Mouse (Mus musculus) cerebellum, adult 11-12 months (tissue): Measurements from ENCODE around the gene Urad.

Experiments
- DNase-seq: peaks from one replicate; pipeline ENCODE4 v3.0.0; 2022

The Urad gene

GRCm38 (mm10) chr5:147299255-147300000, 22.8 kb downstream of the Urad start:
- no peak for DNase-seq

GRCm38 (mm10) chr5:147297249-147297648, 25.0 kb downstream of the Urad start:
- no peak for DNase-seq

- DNase-seq: no peak
These were observed 28.1 kb downstream of the Urad start for GRCm38 (mm10) chr5:147294121-147294520.

DNA sequence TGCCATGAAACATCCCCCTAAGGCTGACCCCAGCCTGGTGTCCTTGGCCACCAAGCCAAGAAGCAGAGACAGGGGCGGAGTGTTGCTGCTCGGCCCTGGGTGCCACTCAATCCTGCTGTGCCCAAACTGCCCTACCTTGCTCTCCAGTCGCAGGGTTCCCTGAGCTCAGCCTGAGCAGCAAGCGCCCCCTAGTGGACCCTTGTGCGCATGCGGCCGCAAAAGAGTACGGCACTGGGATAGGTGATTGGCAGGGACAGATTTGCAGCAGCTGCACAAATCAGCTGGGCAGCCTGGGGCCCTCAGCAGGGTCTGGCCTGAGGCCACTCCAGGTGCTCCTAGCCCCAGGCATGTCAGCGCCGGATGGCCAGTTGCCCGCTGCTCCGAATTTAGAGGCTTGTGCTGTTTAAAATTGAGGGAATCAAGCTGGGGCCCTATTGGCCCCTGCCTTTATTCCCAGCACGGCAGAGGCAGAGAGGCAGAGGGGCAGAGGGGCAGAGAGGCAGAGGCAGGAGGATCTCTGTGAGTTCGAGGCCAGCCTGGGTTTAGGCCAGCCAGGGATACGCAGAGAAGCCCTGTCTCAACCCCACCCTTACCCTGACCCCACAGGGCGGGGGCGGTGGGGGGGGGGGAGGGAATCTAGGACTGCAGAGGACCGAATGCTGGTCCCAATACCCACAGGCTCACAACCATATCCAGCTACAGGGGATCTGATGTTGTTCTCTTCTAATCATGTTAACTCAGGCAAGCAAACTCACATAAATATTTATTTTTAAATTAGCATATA, 28.9 kb downstream of the Urad start:
- peak; percentile 16 for DNase-seq

DNA sequence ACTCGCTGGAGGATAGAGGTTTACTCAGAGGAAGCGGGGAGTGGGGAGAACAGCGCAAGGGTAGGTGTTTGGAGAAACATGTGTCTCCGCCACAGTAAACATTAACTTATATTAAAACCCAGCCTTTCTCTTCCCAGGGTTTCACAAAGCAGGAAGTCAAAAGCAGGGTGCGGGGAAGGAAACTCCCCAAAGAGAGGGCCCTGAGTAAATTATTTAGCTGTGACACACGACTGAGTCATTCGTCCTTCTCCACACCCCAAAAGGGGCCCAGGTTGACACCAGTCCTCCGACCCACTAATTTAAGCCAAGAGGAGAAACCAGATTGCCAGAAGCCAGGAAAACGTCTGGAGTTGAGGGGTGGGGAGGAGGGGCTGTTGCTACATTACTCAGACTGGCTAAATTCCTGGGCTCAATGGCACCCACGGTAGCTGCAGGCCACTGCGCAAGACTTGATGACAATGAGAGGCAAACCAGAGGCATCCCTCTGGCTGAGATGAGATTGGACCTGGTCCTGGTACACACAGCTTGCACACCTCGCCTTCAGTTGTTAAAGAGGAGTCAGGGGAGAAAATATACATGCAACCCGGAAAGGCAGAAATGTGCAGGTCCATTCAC, 29.6 kb downstream of the Urad start:
- no peak for DNase-seq

DNA sequence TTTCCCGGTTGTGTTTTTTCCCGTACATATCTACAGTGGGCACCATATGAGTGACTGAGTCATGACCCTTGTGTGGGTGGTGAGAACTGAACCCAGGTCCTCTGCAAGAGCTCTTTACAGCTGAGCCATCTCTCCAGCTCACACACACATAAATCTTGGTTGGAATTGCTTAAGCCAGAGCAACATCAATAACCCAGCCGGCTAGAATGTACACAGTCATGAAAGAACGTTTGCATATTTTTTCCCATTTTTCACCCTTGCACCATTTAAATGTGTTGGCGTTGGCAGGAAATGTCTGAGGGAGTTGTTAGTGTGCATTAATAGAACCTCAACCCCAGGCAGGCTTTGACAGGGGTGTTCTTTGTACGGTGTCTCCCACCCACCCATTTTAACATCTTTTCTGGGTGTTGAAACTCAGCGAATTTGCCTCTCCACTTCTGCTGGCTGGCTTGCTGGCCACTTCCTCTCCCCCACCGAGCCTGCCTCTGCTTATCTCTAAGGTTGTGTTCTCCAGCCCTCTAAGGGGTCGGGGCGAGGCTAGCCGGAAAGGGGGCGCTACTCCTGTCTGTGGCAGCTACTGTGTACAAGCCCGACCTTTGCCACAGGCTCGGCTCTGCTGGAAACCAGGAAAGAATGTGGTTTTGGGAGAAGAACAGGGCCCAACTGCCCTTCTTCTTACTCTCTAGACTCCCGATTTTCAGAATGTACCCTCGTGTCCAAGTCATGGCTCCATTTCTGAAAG, 30.3 kb downstream of the Urad start:
- no peak for DNase-seq

- no peak for DNase-seq
These were observed 37.9 kb downstream of the Urad start for GRCm38 (mm10) chr5:147284365-147284764.

DNA sequence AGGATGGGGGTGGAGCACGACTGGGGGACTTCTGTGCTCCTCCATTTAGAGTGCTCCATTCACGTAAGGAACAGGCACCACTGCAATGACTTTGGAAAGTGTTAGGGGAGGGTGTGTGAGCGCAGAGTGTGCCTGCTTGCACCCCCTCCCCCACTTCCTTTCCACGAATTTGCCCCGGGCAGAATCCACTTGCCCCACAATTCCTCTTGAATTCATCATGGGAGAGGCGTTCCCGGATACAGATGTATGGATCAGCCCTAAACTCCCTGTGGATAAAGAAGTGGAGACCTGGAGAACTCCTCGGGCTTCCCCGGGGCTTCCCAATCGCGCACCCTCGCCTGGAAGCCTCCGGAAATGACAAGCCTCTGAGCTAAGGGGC, 44.7 kb downstream of the Urad start:
- DNase-seq: no peak

DNA sequence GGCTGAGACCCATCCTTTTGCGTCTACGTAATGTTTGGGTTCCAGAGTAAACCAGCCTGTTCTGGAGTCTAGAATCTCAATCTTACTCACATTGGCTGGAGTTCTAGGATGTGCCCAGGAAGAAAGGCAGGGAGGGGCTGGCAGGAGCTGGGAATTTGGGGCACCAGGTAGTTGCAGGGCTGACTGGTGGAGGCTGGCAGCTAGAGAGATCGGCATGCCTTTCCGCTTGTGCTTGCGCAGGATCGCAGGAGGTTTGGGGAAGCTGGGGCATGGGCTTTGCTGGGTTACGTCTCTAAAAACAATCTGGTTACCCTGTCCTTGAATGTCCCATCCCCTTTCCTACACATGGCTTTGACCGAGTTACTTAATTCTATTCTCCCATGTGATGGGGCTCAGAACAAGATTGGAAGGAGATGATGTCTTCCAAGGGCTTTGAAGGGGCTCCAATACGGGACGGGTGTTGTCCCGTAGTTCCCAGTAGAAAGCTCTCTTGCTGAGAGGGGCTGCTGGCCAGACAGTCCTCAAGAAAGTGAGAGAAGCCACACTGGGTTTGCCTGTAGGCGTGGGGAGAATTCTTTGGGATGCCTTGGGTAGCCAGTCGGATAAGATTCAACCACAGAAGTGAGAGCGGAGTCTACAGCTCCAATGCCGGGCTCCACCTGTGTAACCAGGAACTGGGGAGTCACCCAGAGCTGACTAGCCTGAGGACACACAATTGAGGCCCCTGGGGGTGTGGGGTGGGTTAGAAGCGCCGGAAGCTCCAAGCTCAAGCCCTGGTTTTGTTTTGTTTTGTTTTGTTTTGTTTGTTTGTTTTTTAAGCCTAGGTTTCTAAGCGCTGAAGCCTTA, 45.3 kb downstream of the Urad start:
- DNase-seq: no peak

DNA sequence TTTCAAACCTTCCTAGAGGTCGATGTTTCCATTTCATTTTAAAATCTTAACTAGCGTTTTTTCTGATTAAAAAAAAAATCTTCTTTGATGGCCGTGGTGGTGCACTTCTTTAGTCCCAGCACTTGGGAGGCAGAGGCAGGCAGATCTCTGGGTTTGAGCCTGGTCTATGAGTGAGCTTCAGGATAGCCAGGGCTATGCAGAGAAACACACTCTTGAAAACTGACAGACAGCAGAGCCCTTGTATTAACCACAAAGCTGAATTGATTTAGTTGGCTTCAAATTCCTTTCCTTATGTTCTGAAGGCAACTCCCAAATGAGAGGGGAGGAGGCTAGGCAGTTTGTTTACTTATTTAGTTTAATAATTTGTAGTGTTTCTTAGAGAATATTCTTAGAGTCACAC, 46.5 kb downstream of the Urad start:
- no peak for DNase-seq

- DNase-seq: no peak
These were observed 47.8 kb downstream of the Urad start for GRCm38 (mm10) chr5:147274174-147275141.

DNA sequence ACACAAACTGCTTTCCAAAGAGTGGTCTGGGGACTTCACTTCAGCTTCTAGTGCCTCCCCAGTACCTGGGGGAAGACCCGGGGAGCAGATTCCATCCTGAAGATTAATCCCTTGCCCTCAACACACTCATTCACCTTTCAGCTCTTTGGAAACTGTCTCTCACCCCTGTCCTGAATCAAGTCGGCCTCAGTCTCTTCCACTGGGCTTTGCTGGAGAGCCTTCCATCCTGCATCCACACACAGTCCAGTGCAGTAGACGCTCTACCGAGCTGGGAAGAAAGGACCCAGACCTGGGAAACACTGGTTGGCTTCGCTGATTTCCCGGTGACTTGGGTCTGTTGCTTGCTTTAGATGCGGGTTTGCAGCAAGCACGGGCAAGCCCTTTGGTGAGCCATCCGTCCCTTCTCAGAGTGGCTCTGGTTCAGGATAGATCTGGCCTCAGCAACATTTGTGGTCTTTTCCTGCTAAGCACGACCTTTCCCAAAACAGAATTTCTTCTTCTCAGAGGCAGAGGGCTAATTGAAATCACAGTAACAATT, 49.4 kb downstream of the Urad start:
- DNase-seq: no peak

GRCm38 (mm10) chr5:147272046-147272807, 50.0 kb downstream of the Urad start:
- DNase-seq: no peak

- no peak for DNase-seq
These were observed 51.3 kb downstream of the Urad start for GRCm38 (mm10) chr5:147270673-147271655.

DNA sequence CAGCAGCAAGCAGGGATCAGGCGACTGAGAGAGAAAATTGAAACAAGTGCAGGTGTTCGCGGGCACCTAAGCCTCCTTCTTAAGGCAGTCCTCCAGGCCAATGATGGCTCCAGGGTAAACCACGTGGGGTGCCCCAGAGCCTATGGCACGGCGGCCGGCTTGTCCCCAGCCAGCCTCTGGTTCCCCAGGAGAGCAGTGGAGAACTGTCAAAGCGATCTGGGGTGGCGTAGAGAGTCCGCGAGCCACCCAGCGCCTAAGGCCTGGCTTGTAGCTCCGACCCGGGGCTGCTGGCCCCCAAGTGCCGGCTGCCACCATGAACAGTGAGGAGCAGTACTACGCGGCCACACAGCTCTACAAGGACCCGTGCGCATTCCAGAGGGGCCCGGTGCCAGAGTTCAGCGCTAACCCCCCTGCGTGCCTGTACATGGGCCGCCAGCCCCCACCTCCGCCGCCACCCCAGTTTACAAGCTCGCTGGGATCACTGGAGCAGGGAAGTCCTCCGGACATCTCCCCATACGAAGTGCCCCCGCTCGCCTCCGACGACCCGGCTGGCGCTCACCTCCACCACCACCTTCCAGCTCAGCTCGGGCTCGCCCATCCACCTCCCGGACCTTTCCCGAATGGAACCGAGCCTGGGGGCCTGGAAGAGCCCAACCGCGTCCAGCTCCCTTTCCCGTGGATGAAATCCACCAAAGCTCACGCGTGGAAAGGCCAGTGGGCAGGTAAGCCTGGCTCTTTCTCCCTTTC, 52.1 kb downstream of the Urad start, which contains the start of gene Pdx1:
Gene Pdx1 (plus strand): TSS at position 34 of the 747 bp plus-strand sequence.
- no peak for DNase-seq

- DNase-seq: no peak
These were observed 52.9 kb downstream of the Urad start for GRCm38 (mm10) chr5:147269371-147269770.

DNA sequence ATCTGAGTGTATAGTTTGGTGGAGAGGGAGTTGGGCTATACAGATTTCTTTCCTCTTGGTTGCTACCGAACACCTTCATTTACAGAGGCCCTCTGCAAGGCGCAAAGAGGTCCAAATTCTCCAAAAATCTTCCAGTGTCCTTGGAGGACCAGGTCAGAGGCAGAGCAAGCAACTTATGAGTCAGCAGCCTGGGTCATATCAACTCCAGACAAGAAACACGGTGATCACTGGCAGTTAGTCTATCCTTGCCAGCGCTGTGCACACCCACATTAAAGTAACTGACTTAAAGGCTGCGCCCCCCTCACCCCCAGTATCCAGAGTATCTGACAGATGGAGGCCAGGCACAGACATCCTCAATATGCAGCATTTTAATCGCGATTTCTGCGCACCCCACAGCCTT, 53.5 kb downstream of the Urad start:
- no peak for DNase-seq

- DNase-seq: no peak
These were observed 54.8 kb downstream of the Urad start for GRCm38 (mm10) chr5:147267434-147267833.
